Mouse (Mus musculus) duodenum, adult 2 months (tissue): ENCODE results near the gene Slc44a2. TPM values are rescaled to one million over a fixed set of nuclear protein-coding genes. Genes with fewer than 3 reads are reported as not detected.

ENCODE experiments used
- polyA plus RNA-seq: library from polyadenylated mRNA; depleted of rRNA; stranded (reverse); fragments of >200 nt; gene quantifications from 2 replicates; pipeline ENCODE4 v1.2.3, GENCODE M21; 2012; ENCODE audit warnings: low replicate concordance; rRNA removed

Slc44a2 gene
- polyA plus RNA-seq, result 9.2 and 13.8 TPM in 2 replicates

GRCm38 (mm10) chr9:21320619-21321512 lies at the start of gene Slc44a2:
Slc44a2 (plus strand) TSS chr9:21320698.

GRCm38 (mm10) chr9:21287571-21288402 lies 32.7 kb upstream of the Slc44a2 start, which contains the start of gene Kri1:
Kri1 (minus strand) TSS chr9:21287969.

GRCm38 (mm10) chr9:21291022-21291787 lies 29.3 kb upstream of the Slc44a2 start, which contains the start of gene Cdkn2d:
Cdkn2d (minus strand) TSS chr9:21291407.

GRCm38 (mm10) chr9:21312134-21312533 lies 8.4 kb upstream of the Slc44a2 start, which contains the start of gene Ap1m2:
Ap1m2 (minus strand) TSS chr9:21312337.

GRCm38 (mm10) chr9:21367357-21368111 lies 47.0 kb downstream of the Slc44a2 start, which contains the start of gene Ilf3:
Ilf3 (plus strand) TSS chr9:21367871.

Other genes with a start within 250 kb of the Slc44a2 start
- gene Gm49373, start 247.6 kb upstream of the Slc44a2 start, polyA plus RNA-seq, result 0.15 and 0.40 TPM in 2 replicates
- gene Fdx1l, start 247.1 kb upstream of the Slc44a2 start, polyA plus RNA-seq, result 29.2 and 69.8 TPM in 2 replicates
- 13.2 and 24.6 TPM in 2 replicates for gene Gm38431, start 228.7 kb upstream of the Slc44a2 start, polyA plus RNA-seq
- gene Raver1, start 228.7 kb upstream of the Slc44a2 start, polyA plus RNA-seq, result 70.5 and 116 TPM in 2 replicates
- 21.7 and 25.1 TPM in 2 replicates for gene Tyk2, start 189.5 kb upstream of the Slc44a2 start, polyA plus RNA-seq
- gene Cdc37, start 170.7 kb upstream of the Slc44a2 start, polyA plus RNA-seq, result 16.3 and 27.9 TPM in 2 replicates
- 2.9 and 4.7 TPM in 2 replicates for gene Pde4a, start 155.0 kb upstream of the Slc44a2 start, polyA plus RNA-seq
- gene Keap1, start 81.3 kb upstream of the Slc44a2 start, polyA plus RNA-seq, result 68.3 and 85.9 TPM in 2 replicates
- gene S1pr5, start 72.3 kb upstream of the Slc44a2 start, polyA plus RNA-seq, result 0.13 and 0.16 TPM in 2 replicates
- 75.4 and 213 TPM in 2 replicates for gene Atg4d, start 55.4 kb upstream of the Slc44a2 start, polyA plus RNA-seq
- gene Kri1, start 32.7 kb upstream of the Slc44a2 start, polyA plus RNA-seq, result 8.6 and 13.3 TPM in 2 replicates
- gene Cdkn2d, start 29.3 kb upstream of the Slc44a2 start, polyA plus RNA-seq, result 15.2 and 22.1 TPM in 2 replicates
- gene Ap1m2, start 8.4 kb upstream of the Slc44a2 start, polyA plus RNA-seq, result 55.7 and 57.9 TPM in 2 replicates
- gene Ilf3, start 47.2 kb downstream of the Slc44a2 start, polyA plus RNA-seq, result 17.3 and 20.4 TPM in 2 replicates
- gene Qtrt1, start 91.1 kb downstream of the Slc44a2 start, polyA plus RNA-seq, result 24.0 and 24.6 TPM in 2 replicates
- gene Dnm2, start 104.2 kb downstream of the Slc44a2 start, polyA plus RNA-seq, result 332 and 457 TPM in 2 replicates
- gene Tmed1, start 189.6 kb downstream of the Slc44a2 start, polyA plus RNA-seq, result 10.1 and 10.3 TPM in 2 replicates
- 0.84 and 1.1 TPM in 2 replicates for gene AB124611, start 205.5 kb downstream of the Slc44a2 start, polyA plus RNA-seq
- gene Carm1, start 226.2 kb downstream of the Slc44a2 start, polyA plus RNA-seq, result 41.2 and 56.6 TPM in 2 replicates